29 mouse cellular contexts compared by ENCODE assay signal in the genomic region with DNA sequence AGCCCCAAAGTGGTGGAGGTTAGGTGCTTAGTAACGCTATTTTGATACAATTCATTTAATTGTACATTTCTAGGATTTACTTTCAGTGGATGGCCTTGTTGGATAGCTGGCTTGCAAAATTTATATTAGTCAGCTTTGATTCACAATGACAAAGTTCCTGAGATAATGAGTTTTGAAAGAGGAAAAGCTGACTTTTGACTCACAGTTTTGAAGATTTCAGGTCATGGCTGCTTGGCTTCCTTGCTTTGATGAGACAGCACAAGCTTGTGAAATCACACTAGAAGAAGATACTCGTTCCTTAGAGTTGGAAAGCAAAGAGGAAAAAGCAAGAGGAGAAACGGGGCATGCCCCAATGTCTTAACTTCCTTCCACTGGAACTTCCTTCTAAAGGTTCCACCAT. TPM values are rescaled to one million over a fixed set of nuclear protein-coding genes. Genes with fewer than 3 reads are reported as not detected.
DNase-seq lines count a peak whose midpoint lies in the region; ATAC-seq and TF ChIP-seq lines count a peak whose summit lies in the region.
"Had no signal": no experiment of that assay in that cellular context is flagged by ENCODE, and none has a peak within 500 bp of the region (broad histone marks: within the 10 kb centered on the region; RNA-seq: fewer than 3 reads in every experiment).

No protein-coding gene starts in this region.

- TF ChIP-seq CTCF in liver, adult 2 months (IDR thresholded peaks at IDR 0.05; ENCODE audit: low read depth, low read length): no peak
- TF ChIP-seq CTCF in bone marrow macrophage, adult 2 months (IDR thresholded peaks at IDR 0.05; ENCODE audit: low read depth, low read length): no peak

- H3K4me2 ChIP-seq in liver, embryonic 12.5 days: no peak overlapping the region
- H3K4me2 ChIP-seq: embryonic facial prominence, embryonic 13.5 days; embryonic facial prominence, embryonic 15.5 days; forebrain, embryonic 12.5 days had no signal

- no peak overlapping the region for H3K9ac ChIP-seq in liver, adult 2 months (ENCODE audit: low read depth, low read length)
- H3K9ac ChIP-seq in liver, embryonic 12.5 days: no peak overlapping the region
- H3K9ac ChIP-seq: embryonic facial prominence, embryonic 13.5 days; embryonic facial prominence, embryonic 15.5 days; forebrain, embryonic 12.5 days had no signal

- H3K9me3 ChIP-seq in liver, embryonic 12.5 days (replicated peaks): no peaks in the 10 kb centered on the region
- H3K9me3 ChIP-seq: embryonic facial prominence, embryonic 13.5 days; embryonic facial prominence, embryonic 15.5 days; forebrain, embryonic 10.5 days; forebrain, embryonic 12.5 days had no signal

- ATAC-seq in liver, embryonic 12.5 days: no peak
- no peak for ATAC-seq in activated CD4-positive, CD25-positive, alpha-beta regulatory T cell, adult 4 months
- ATAC-seq: CD4-positive, CD25-positive, alpha-beta regulatory T cell, adult 4 months; forebrain, embryonic 14.5 days; forebrain, embryonic 16.5 days; Patski had no signal

- 59% methylated on average over 3 of the region's 3 CpGs for WGBS in liver, adult 2 months
- WGBS in liver, embryonic 12.5 days (ENCODE audit: insufficient replicate concordance): 31% methylated on average over 3 of the region's 3 CpGs
- 33% methylated on average over 3 of the region's 3 CpGs for WGBS in macrophage (ENCODE audit: missing documents)

- peaks cover 5% of the 10 kb centered on the region; the same call in 1 of the 2 replicates for H3K27me3 ChIP-seq in liver, adult 2 months (ENCODE audit: control insufficient read depth, insufficient read depth, low read length)
- peaks cover 79% of the 10 kb centered on the region for H3K27me3 ChIP-seq in liver, embryonic 12.5 days (replicated peaks)

- peak; percentile 15 for DNase-seq in liver, adult 2 months (ENCODE audit: extremely low read depth, low read depth, low spot score)
- no peak for DNase-seq in embryo, embryonic 11 days
- DNase-seq in heart, adult 11 months: no peak
- DNase-seq: adrenal gland, adult 8-10 months; adrenal gland, postnatal 25 days; B cell, adult 2 months; cerebellum, adult 11-12 months; cerebellum, adult 2 months; cerebellum, adult 9-10 months; cerebellum, postnatal 10 days; cerebellum, postnatal 25 days had no signal

- no peak for TF ChIP-seq POLR2A in liver, adult 2 months (IDR thresholded peaks at IDR 0.05; ENCODE audit: extremely low read depth, insufficient read depth, low read length)
- no peak for TF ChIP-seq POLR2A in bone marrow macrophage, adult 2 months (IDR thresholded peaks at IDR 0.05; ENCODE audit: borderline replicate concordance, low read depth, low read length)

- H3K4me3 ChIP-seq in liver, adult 2 months (ENCODE audit: insufficient read depth, low read depth, low read length): no peak overlapping the region
- H3K4me3 ChIP-seq in liver, embryonic 12.5 days: no peak overlapping the region
- no peak overlapping the region for H3K4me3 ChIP-seq in bone marrow macrophage, adult 2 months (ENCODE audit: insufficient read depth, low read length)
- no peak overlapping the region for H3K4me3 ChIP-seq in macrophage (ENCODE audit: inconsistent target)
- H3K4me3 ChIP-seq: embryonic facial prominence, embryonic 13.5 days; embryonic facial prominence, embryonic 15.5 days; erythroblast, embryonic 14.5 days; forebrain, embryonic 10.5 days; forebrain, embryonic 12.5 days had no signal

- H3K36me3 ChIP-seq in liver, adult 2 months (ENCODE audit: control insufficient read depth, insufficient read depth, low read length): no peaks in the 10 kb centered on the region
- no peaks in the 10 kb centered on the region for H3K36me3 ChIP-seq in liver, embryonic 12.5 days
- H3K36me3 ChIP-seq in macrophage (ENCODE audit: inconsistent target): no peaks in the 10 kb centered on the region
- H3K36me3 ChIP-seq: embryonic facial prominence, embryonic 13.5 days; embryonic facial prominence, embryonic 15.5 days; forebrain, embryonic 10.5 days; forebrain, embryonic 12.5 days; G1E had no signal

- no peak overlapping the region for H3K27ac ChIP-seq in liver, adult 2 months (replicated peaks; ENCODE audit: insufficient read depth, low read depth, low read length)
- no peak overlapping the region for H3K27ac ChIP-seq in liver, embryonic 12.5 days
- peak overlapping the region; percentile 70 for H3K27ac ChIP-seq in bone marrow macrophage, adult 2 months (ENCODE audit: insufficient read depth, low read depth, low read length)
- H3K27ac ChIP-seq in macrophage: peak overlapping the region; percentile 46
- H3K27ac ChIP-seq: embryonic facial prominence, embryonic 13.5 days; embryonic facial prominence, embryonic 15.5 days; forebrain, embryonic 10.5 days; forebrain, embryonic 12.5 days had no signal

- peaks cover 3% of the 10 kb centered on the region; the same call in 1 of the 2 replicates for H3K4me1 ChIP-seq in liver, adult 2 months (ENCODE audit: control insufficient read depth, insufficient read depth, low read length)
- peaks cover 13% of the 10 kb centered on the region for H3K4me1 ChIP-seq in liver, embryonic 12.5 days
- peaks cover 38% of the 10 kb centered on the region for H3K4me1 ChIP-seq in bone marrow macrophage, adult 2 months (ENCODE audit: control insufficient read depth, insufficient read depth, low read length)

- H3K79me2 ChIP-seq in liver, adult 2 months (ENCODE audit: control insufficient read depth, insufficient read depth, low read length): no peaks in the 10 kb centered on the region
- H3K79me2 ChIP-seq in macrophage (ENCODE audit: inconsistent target): no peaks in the 10 kb centered on the region

RNA-seq across cellular contexts. Expression of a gene that starts 10.4 kb away (rescaled TPM):
- total RNA-seq in liver, adult 2 months (2014; rRNA removed): 0.07 TPM in 1 of 2 replicates, not detected in the other
- not detected in 2 replicates for polyA plus RNA-seq in liver, adult 2 months (2012; rRNA removed)
- polyA plus RNA-seq in liver, embryonic 12.5 days (2016; fragmentation: Nextera tagmentation; extraction: Ambion mirVana): not detected in 2 replicates
- not detected in 2 replicates for polyA plus RNA-seq in bone marrow macrophage, adult 2 months (2012; ENCODE audit: insufficient read depth, insufficient read length, missing spikeins)
- 1 to 10 TPM in 1 of 26 experiments, under 1 TPM in 11, not detected in 14; 0.44 to 1.0 (median 0.60) TPM for total RNA-seq in macrophage (2018; cell fraction: chromatin; rRNA removed)
- total RNA-seq in macrophage (2018; cell fraction: cytosol; rRNA removed): under 1 TPM; 0.16 to 0.41 (median 0.28) TPM
- 1 to 10 TPM in 8 of 26 experiments, under 1 TPM in 13, not detected in 5; 0.36 to 2.6 (median 0.94) TPM for total RNA-seq in macrophage (2018; cell fraction: nucleus; rRNA removed)
- polyA plus RNA-seq in macrophage (2018): 0.23 to 0.37 TPM (median 0.32 TPM) in 3 replicates
- not detected for polyA plus RNA-seq in activated CD4-positive, CD25-positive, alpha-beta regulatory T cell, adult 4 months (2017; shearing (Covaris generic))
- total RNA-seq: G1E had no signal
- polyA plus RNA-seq: CD4-positive, CD25-positive, alpha-beta regulatory T cell, adult 4 months; embryonic facial prominence, embryonic 11.5 days; erythroblast, embryonic 14.5 days; forebrain, embryonic 10.5 days; G1E had no signal

RNA-seq across cellular contexts. Expression of a gene that starts 24.2 kb away (rescaled TPM):
- total RNA-seq in liver, adult 2 months (2014; rRNA removed): 1.3 and 1.7 TPM in 2 replicates
- polyA plus RNA-seq in liver, adult 2 months (2012; rRNA removed): 0.45 and 1.2 TPM in 2 replicates
- not detected in 2 replicates for polyA plus RNA-seq in liver, embryonic 12.5 days (2016; fragmentation: Nextera tagmentation; extraction: Ambion mirVana)
- polyA plus RNA-seq in bone marrow macrophage, adult 2 months (2012; ENCODE audit: insufficient read depth, insufficient read length, missing spikeins): 4.0 TPM in 2 replicates
- 10 to 100 TPM in 23 of 26 experiments, 1 to 10 TPM in 3; 4.0 to 74.0 (median 41.4) TPM for total RNA-seq in macrophage (2018; cell fraction: chromatin; rRNA removed)
- 10 to 100 TPM in 25 of 26 experiments, 1 to 10 TPM in 1; 7.7 to 94.3 (median 36.2) TPM for total RNA-seq in macrophage (2018; cell fraction: cytosol; rRNA removed)
- 100 to 1,000 TPM in 4 of 26 experiments, 10 to 100 TPM in 21, 1 to 10 TPM in 1; 5.3 to 115 (median 67.9) TPM for total RNA-seq in macrophage (2018; cell fraction: nucleus; rRNA removed)
- polyA plus RNA-seq in macrophage (2018): 4.9 to 26.0 TPM (median 20.1 TPM) in 3 replicates
- polyA plus RNA-seq in activated CD4-positive, CD25-positive, alpha-beta regulatory T cell, adult 4 months (2017; shearing (Covaris generic)): under 1 TPM in 1 of 2 experiments, not detected in 1; 0.29 TPM
- polyA plus RNA-seq: embryonic facial prominence, embryonic 11.5 days; embryonic facial prominence, embryonic 15.5 days; erythroblast, embryonic 14.5 days; forebrain, embryonic 10.5 days; forebrain, embryonic 12.5 days; forebrain, embryonic 14.5 days; forebrain, embryonic 16.5 days; G1E; Patski had no signal

RNA-seq across cellular contexts. Expression of a gene that starts 36.2 kb away (rescaled TPM):
- not detected in 2 replicates for total RNA-seq in liver, adult 2 months (2014; rRNA removed)
- polyA plus RNA-seq in liver, adult 2 months (2012; rRNA removed): not detected in 2 replicates
- not detected in 2 replicates for polyA plus RNA-seq in liver, embryonic 12.5 days (2016; fragmentation: Nextera tagmentation; extraction: Ambion mirVana)
- not detected in 2 replicates for polyA plus RNA-seq in bone marrow macrophage, adult 2 months (2012; ENCODE audit: insufficient read depth, insufficient read length, missing spikeins)
- total RNA-seq in macrophage (2018; cell fraction: chromatin; rRNA removed): not detected
- not detected for total RNA-seq in macrophage (2018; cell fraction: cytosol; rRNA removed)
- not detected for total RNA-seq in macrophage (2018; cell fraction: nucleus; rRNA removed)
- polyA plus RNA-seq in macrophage (2018): not detected in 3 replicates
- not detected for polyA plus RNA-seq in activated CD4-positive, CD25-positive, alpha-beta regulatory T cell, adult 4 months (2017; shearing (Covaris generic))
- total RNA-seq: adrenal gland, adult 8-10 months; adrenal gland, postnatal 25 days; adrenal gland, postnatal 4 days; CH12.LX; G1E had no signal
- polyA plus RNA-seq: CD4-positive, CD25-positive, alpha-beta regulatory T cell, adult 4 months; cortical plate, adult 2 months; erythroblast, embryonic 14.5 days; forebrain, embryonic 14.5 days; forebrain, embryonic 16.5 days; G1E; Patski had no signal

RNA-seq across cellular contexts. Expression of a gene that starts 45.5 kb away (rescaled TPM):
- 0.09 and 0.13 TPM in 2 replicates for total RNA-seq in liver, adult 2 months (2014; rRNA removed)
- 0.39 TPM in 1 of 2 replicates, not detected in the other for polyA plus RNA-seq in liver, adult 2 months (2012; rRNA removed)
- polyA plus RNA-seq in liver, embryonic 12.5 days (2016; fragmentation: Nextera tagmentation; extraction: Ambion mirVana): 0.55 and 0.79 TPM in 2 replicates
- polyA plus RNA-seq in bone marrow macrophage, adult 2 months (2012; ENCODE audit: insufficient read depth, insufficient read length, missing spikeins): 0.87 and 1.2 TPM in 2 replicates
- 1 to 10 TPM in 24 of 26 experiments, under 1 TPM in 2; 0.40 to 9.7 (median 4.8) TPM for total RNA-seq in macrophage (2018; cell fraction: chromatin; rRNA removed)
- 1 to 10 TPM in 16 of 26 experiments, under 1 TPM in 10; 0.62 to 1.8 (median 1.1) TPM for total RNA-seq in macrophage (2018; cell fraction: cytosol; rRNA removed)
- 1 to 10 TPM in 22 of 26 experiments, under 1 TPM in 4; 0.59 to 5.6 (median 2.6) TPM for total RNA-seq in macrophage (2018; cell fraction: nucleus; rRNA removed)
- polyA plus RNA-seq in macrophage (2018): 1.6 to 2.7 TPM (median 1.7 TPM) in 3 replicates
- polyA plus RNA-seq in activated CD4-positive, CD25-positive, alpha-beta regulatory T cell, adult 4 months (2017; shearing (Covaris generic)): under 1 TPM; 0.09 to 0.75 TPM
- total RNA-seq: CH12.LX had no signal
- polyA plus RNA-seq: G1E had no signal

Comparison
In these comparisons a context has a peak if more than half of its experiments do, and no peak if none do; other contexts are left out.
1. H3K27ac ChIP-seq: peak in bone marrow macrophage, adult 2 months (single experiment) and macrophage (single experiment); none in liver, adult 2 months (single experiment) and liver, embryonic 12.5 days (single experiment).